Mouse (Mus musculus) olfactory bulb, adult 2 months (tissue): ENCODE results near the gene Atg2a.

Source experiments
- CTCF ChIP-seq: fragments of 200-500 bp; IDR thresholded peaks from 2 replicates; pipeline ENCODE4 v1.5.1; 2012; ENCODE audit warnings: low read depth, mild to moderate bottlenecking, low read length, moderate library complexity; ENCODE audit not compliant: insufficient read depth
- POLR2A ChIP-seq: fragments of 200-500 bp; IDR thresholded peaks from 2 replicates; pipeline ENCODE4 v1.6.1; 2012; ENCODE audit warnings: mild to moderate bottlenecking, low read depth, low read length, moderate library complexity; ENCODE audit not compliant: insufficient read depth

DNA sequence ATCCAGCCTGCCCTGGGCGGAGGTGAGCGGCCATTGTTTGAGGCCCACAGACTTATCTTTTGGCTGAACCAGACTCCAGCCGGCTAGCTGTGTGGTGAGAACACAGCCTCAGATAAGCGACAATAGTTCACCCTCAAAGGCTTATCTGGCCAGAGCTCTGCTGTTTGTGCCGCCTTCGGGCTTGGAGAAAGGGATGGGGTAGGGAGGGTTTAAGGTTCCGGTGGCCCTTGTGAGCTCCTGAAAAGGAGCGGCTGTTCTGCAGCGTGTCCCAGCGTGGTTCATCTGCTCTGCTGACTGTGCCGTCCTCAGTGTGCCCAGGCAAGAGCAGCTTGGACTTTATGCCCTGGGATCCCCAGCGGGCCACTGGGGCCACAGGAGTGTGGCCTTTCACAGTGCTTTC lies 43.0 kb downstream of the Atg2a start:
- no peak for TF ChIP-seq CTCF
- no peak for TF ChIP-seq POLR2A
